In the genomic region with DNA sequence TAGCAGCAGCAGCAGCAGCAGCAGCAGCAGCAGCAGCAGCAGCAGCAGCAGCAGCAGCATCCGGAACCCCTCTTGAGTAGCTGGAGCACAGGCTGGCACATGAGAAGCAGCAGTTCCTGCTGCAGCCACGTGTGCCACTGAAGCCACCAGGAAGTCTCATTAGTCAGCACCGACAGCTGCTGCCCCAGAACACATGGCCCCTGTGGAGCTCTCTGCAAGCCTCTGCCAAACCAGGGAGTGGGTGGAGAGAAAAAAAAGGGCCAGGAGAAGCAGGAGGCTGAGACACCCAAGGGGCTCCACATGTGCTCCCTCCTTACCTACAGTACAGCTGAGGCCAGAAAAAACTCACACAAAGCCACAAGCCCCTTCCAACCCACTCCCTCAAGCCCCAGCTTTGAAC, we compare ENCODE assay signal across 8 mouse cellular contexts.
A peak's percentile ranks its signal among the peaks of the same experiment; 100 is the strongest.
DNase-seq lines count a peak whose midpoint lies in the region; ATAC-seq and TF ChIP-seq lines count a peak whose summit lies in the region.

No protein-coding gene starts in this region.

- peaks cover 95% of the 10 kb centered on the region for H3K4me1 ChIP-seq in heart, embryonic 10.5 days
- peaks cover 59% of the 10 kb centered on the region for H3K4me1 ChIP-seq in kidney, postnatal 0 days (replicated peaks; ENCODE audit: insufficient read depth, low read length)
- H3K4me1 ChIP-seq in lung, postnatal 0 days (ENCODE audit: insufficient read depth, low read depth, low read length): peaks cover 16% of the 10 kb centered on the region
- peaks cover 45% of the 10 kb centered on the region for H3K4me1 ChIP-seq in olfactory bulb, adult 2 months (ENCODE audit: control insufficient read depth, insufficient read depth, low read length)

- no peak for TF ChIP-seq EP300 in lung, postnatal 0 days (IDR thresholded peaks at IDR 0.05)

- ATAC-seq in kidney, postnatal 0 days (replicated peaks; ENCODE audit: low FRiP score, low read depth): 0 out of 2 replicates have a peak, but pooled peaks have one; percentile 41
- peak; percentile 55 for ATAC-seq in lung, postnatal 0 days
- ATAC-seq in erythroid progenitor cell, adult 5-6 weeks (replicated peaks; ENCODE audit: low FRiP score, poor library complexity, severe bottlenecking): no peak

- H3K36me3 ChIP-seq in heart, embryonic 10.5 days: no peaks in the 10 kb centered on the region
- H3K36me3 ChIP-seq in kidney, postnatal 0 days (ENCODE audit: insufficient read depth, low read length): no peaks in the 10 kb centered on the region
- no peaks in the 10 kb centered on the region for H3K36me3 ChIP-seq in lung, postnatal 0 days (ENCODE audit: insufficient read depth, low read length)

- no peak overlapping the region for H3K4me3 ChIP-seq in heart, embryonic 10.5 days
- H3K4me3 ChIP-seq in kidney, postnatal 0 days (replicated peaks; ENCODE audit: low read depth, low read length): no peak overlapping the region
- no peak overlapping the region for H3K4me3 ChIP-seq in lung, postnatal 0 days (ENCODE audit: low read depth, low read length)
- H3K4me3 ChIP-seq in olfactory bulb, adult 2 months (ENCODE audit: insufficient read depth, low read depth, low read length): no peak overlapping the region

- H3K4me2 ChIP-seq in kidney, postnatal 0 days (ENCODE audit: low read length): no peak overlapping the region
- H3K4me2 ChIP-seq in lung, postnatal 0 days (replicated peaks; ENCODE audit: low read depth, low read length): no peak overlapping the region

- H3K9me3 ChIP-seq in heart, embryonic 10.5 days: no peaks in the 10 kb centered on the region
- H3K9me3 ChIP-seq in kidney, postnatal 0 days (replicated peaks; ENCODE audit: low read length): no peaks in the 10 kb centered on the region
- H3K9me3 ChIP-seq in lung, postnatal 0 days (ENCODE audit: low read length): no peaks in the 10 kb centered on the region

- no peak for TF ChIP-seq POLR2A in olfactory bulb, adult 2 months (IDR thresholded peaks at IDR 0.05; ENCODE audit: insufficient read depth, low read depth, low read length)

- TF ChIP-seq CTCF in kidney, postnatal 0 days (IDR thresholded peaks at IDR 0.05; ENCODE audit: low read depth): no peak
- TF ChIP-seq CTCF in lung, postnatal 0 days (IDR thresholded peaks at IDR 0.05): peak; percentile 25; the same call in 1 of the 2 replicates
- no peak for TF ChIP-seq CTCF in olfactory bulb, adult 2 months (IDR thresholded peaks at IDR 0.05; ENCODE audit: insufficient read depth, low read depth, low read length)

- intact Hi-C loops in heart, postnatal 36 days (cut with DNase I): loop anchor here (2.0 to 5.0 kb wide), 2 partner anchors 22 to 39 kb away; no protein-coding TSS in a partner anchor

- H3K27me3 ChIP-seq in heart, embryonic 10.5 days (ENCODE audit: insufficient read depth, poor library complexity, severe bottlenecking): no peaks in the 10 kb centered on the region
- H3K27me3 ChIP-seq in kidney, postnatal 0 days (ENCODE audit: insufficient read depth, low read length): no peaks in the 10 kb centered on the region
- no peaks in the 10 kb centered on the region for H3K27me3 ChIP-seq in lung, postnatal 0 days (replicated peaks; ENCODE audit: insufficient read depth, low read length)

- peak; percentile 98 for DNase-seq in heart, adult 11 months
- DNase-seq in heart, postnatal 36 days: no peak
- peak; percentile 58 for DNase-seq in embryo, embryonic 10.5 days (ENCODE audit: low spot score)
- no peak for DNase-seq in heart, embryonic 10.5 days (ENCODE audit: low spot score)
- peak; percentile 72 for DNase-seq in kidney, postnatal 0 days (ENCODE audit: low spot score)
- DNase-seq in lung, postnatal 0 days (ENCODE audit: low spot score): peak; percentile 69

- WGBS in heart, embryonic 10.5 days: 10% methylated on average over 3 of the region's 3 CpGs
- 7% methylated on average over 3 of the region's 3 CpGs for WGBS in kidney, postnatal 0 days
- whole genome bisulfite sequencing in lung, postnatal 0 days: 4% methylated on average over 3 of the region's 3 CpGs
- WGBS in olfactory bulb, adult 2 months: 4% methylated on average over 3 of the region's 3 CpGs

- peak overlapping the region; percentile 85 for H3K27ac ChIP-seq in heart, embryonic 10.5 days
- H3K27ac ChIP-seq in kidney, postnatal 0 days: peak overlapping the region; percentile 27; the same call in 1 of the 2 replicates
- no peak overlapping the region for H3K27ac ChIP-seq in lung, postnatal 0 days (ENCODE audit: low read length)
- 0 out of 2 replicates have a peak overlapping the region, but pooled peaks have one; percentile 28 for H3K27ac ChIP-seq in olfactory bulb, adult 2 months (ENCODE audit: insufficient read depth, low read depth, low read length)

- 0 out of 2 replicates have a peak overlapping the region, but pooled peaks have one; percentile 24 for H3K9ac ChIP-seq in kidney, postnatal 0 days (ENCODE audit: low read depth, low read length)
- no peak overlapping the region for H3K9ac ChIP-seq in lung, postnatal 0 days (replicated peaks; ENCODE audit: low read depth)

Comparison
In these comparisons a context has a peak if more than half of its experiments do, and no peak if none do; other contexts are left out.
1. DNase-seq: peak in heart, adult 11 months (single experiment), embryo, embryonic 10.5 days (single experiment), kidney, postnatal 0 days (single experiment) and lung, postnatal 0 days (single experiment); none in heart, postnatal 36 days (0 of 2) and heart, embryonic 10.5 days (single experiment).